Mouse (Mus musculus) central nervous system, embryonic 11.5 days (tissue): ENCODE results near the gene Fthl17d. TPM values are rescaled to one million over a fixed set of nuclear protein-coding genes. Genes with fewer than 3 reads are reported as not detected.

Experiments used
- polyA plus RNA-seq: library from polyadenylated mRNA; depleted of rRNA; stranded (reverse); fragments of >200 nt; gene quantifications from 2 replicates; pipeline ENCODE4 v1.2.3, GENCODE M21; 2012; rRNA removed

Gene Fthl17d
- polyA plus RNA-seq = not detected in 2 replicates

DNA sequence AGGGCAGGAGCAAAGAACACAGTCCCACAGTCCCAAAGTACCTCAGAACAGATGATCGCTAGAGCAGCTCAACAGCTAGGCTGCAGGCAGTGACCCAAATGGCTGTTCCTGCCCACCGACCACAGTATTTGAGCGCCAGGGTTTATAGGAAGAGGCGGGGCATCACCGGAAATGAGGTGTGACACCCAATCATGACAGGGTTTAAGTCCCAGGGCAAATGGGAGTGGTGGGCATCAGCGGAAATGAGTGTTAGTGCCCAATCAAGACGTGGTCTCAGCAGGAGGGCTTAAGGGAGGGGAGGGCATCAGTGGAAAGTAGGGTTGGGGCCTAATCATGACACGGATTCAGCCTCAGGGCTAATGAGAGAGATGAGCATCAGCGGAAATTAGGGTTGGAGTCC is at the start of gene Fthl17d:
TSS of gene Fthl17d (minus strand) at position 101 of the 400 bp plus-strand sequence.

DNA sequence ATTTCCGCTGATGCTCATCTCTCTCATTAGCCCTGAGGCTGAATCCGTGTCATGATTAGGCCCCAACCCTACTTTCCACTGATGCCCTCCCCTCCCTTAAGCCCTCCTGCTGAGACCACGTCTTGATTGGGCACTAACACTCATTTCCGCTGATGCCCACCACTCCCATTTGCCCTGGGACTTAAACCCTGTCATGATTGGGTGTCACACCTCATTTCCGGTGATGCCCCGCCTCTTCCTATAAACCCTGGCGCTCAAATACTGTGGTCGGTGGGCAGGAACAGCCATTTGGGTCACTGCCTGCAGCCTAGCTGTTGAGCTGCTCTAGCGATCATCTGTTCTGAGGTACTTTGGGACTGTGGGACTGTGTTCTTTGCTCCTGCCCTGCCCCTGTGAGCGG is 46.6 kb upstream of the Fthl17d start, which contains the start of gene Fthl17e:
TSS of gene Fthl17e (plus strand) at position 301 of the 400 bp plus-strand sequence.

DNA sequence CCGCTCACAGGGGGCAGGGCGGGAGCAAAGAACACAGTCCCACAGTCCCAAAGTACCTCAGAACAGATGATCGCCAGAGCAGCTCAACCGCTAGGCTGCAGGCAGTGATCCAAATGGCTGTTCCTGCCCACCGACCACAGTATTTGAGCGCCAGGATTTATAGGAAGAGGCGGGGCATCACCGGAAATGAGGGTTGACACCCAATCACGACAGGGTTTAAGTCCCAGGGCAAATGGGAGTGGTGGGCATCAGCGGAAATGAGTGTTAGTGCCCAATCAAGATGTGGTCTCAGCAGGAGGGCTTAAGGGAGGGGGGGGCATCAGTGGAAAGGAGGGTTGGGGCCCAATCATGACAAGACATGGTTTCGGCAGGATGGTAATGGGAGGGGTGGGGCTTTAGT is 10.1 kb downstream of the Fthl17d start, which contains the start of gene Fthl17c:
TSS of gene Fthl17c (minus strand) at position 101 of the 400 bp plus-strand sequence.

DNA sequence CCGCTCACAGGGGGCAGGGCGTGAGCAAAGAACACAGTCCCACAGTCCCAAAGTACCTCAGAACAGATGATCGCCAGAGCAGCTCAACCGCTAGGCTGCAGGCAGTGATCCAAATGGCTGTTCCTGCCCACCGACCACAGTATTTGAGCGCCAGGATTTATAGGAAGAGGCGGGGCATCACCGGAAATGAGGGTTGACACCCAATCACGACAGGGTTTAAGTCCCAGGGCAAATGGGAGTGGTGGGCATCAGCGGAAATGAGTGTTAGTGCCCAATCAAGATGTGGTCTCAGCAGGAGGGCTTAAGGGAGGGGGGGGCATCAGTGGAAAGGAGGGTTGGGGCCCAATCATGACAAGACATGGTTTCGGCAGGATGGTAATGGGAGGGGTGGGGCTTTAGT is 23.7 kb downstream of the Fthl17d start, which contains the start of gene Fthl17b:
TSS of gene Fthl17b (minus strand) at position 101 of the 400 bp plus-strand sequence.

Other genes with a start within 250 kb of the Fthl17d start
- gene Ssx9, start 238.3 kb downstream of the Fthl17d start, polyA plus RNA-seq = not detected in 2 replicates
- gene Ssxb5, start 183.1 kb downstream of the Fthl17d start, polyA plus RNA-seq = not detected in 2 replicates
- not detected in 2 replicates for gene Gm6592, start 142.8 kb downstream of the Fthl17d start, polyA plus RNA-seq
- not detected in 2 replicates for gene Gm5751, start 112.5 kb downstream of the Fthl17d start, polyA plus RNA-seq
- 7.4 and 7.9 TPM in 2 replicates for gene B630019K06Rik, start 94.4 kb downstream of the Fthl17d start, polyA plus RNA-seq
- gene Fthl17b, start 23.8 kb downstream of the Fthl17d start, polyA plus RNA-seq = not detected in 2 replicates
- not detected in 2 replicates for gene Fthl17c, start 10.2 kb downstream of the Fthl17d start, polyA plus RNA-seq
- gene Fthl17e, start 46.7 kb upstream of the Fthl17d start, polyA plus RNA-seq = not detected in 2 replicates
- not detected in 2 replicates for gene Fthl17f, start 76.3 kb upstream of the Fthl17d start, polyA plus RNA-seq
- gene 4930402K13Rik, start 117.8 kb upstream of the Fthl17d start, polyA plus RNA-seq = not detected in 2 replicates
- 0.45 and 0.60 TPM in 2 replicates for gene Lancl3, start 213.1 kb upstream of the Fthl17d start, polyA plus RNA-seq